Mouse (Mus musculus): Measurements from ENCODE around the gene Ghitm. TPM values are rescaled to one million over a fixed set of nuclear protein-coding genes. Genes with fewer than 3 reads are reported as not detected.

The Ghitm gene
- polyA plus RNA-seq, 1 experiment from 2014 or later = 387 TPM

- peaks cover 37% of the 10 kb centered on the region for H3K27me3 ChIP-seq
- H3K9ac ChIP-seq = no peak overlapping the region
- no peak for ATAC-seq (replicated peaks; ENCODE audit: insufficient number of reproducible peaks, insufficient read depth, low FRiP score, low read depth)
- 66% methylated on average over 5 of the region's 5 CpGs for WGBS
- no peak overlapping the region for H3K27ac ChIP-seq
- no peak overlapping the region for H3K4me3 ChIP-seq
- no peaks in the 10 kb centered on the region for H3K36me3 ChIP-seq
- no peaks in the 10 kb centered on the region for H3K9me3 ChIP-seq (replicated peaks)
- peaks cover 34% of the 10 kb centered on the region for H3K4me1 ChIP-seq (replicated peaks)
- H3K4me2 ChIP-seq = no peak overlapping the region
Observed at GRCm38 (mm10) chr14:37101531-37101930, 33.5 kb downstream of the Ghitm start.

GRCm38 (mm10) chr14:37097956-37098530 lies 37.0 kb downstream of the Ghitm start, which contains the start of gene Cdhr1:
Gene Cdhr1 (minus strand): TSS chr14:37098347.
- no peaks in the 10 kb centered on the region for H3K9me3 ChIP-seq (replicated peaks)
- no peak within 1 kb of the TSS for H3K9ac ChIP-seq
- H3K4me3 ChIP-seq = peak within 1 kb of the TSS; percentile 41
- no peak for ATAC-seq (replicated peaks; ENCODE audit: insufficient number of reproducible peaks, insufficient read depth, low FRiP score, low read depth)
- peak within 1 kb of the TSS; percentile 61 for H3K4me2 ChIP-seq
- 0% methylated on average over 30 of the region's 30 CpGs for WGBS
- no peak within 1 kb of the TSS for H3K27ac ChIP-seq
- H3K27me3 ChIP-seq = peaks cover 54% of the 10 kb centered on the region
- H3K36me3 ChIP-seq = no peaks in the 10 kb centered on the region
- peaks cover 12% of the 10 kb centered on the region for H3K4me1 ChIP-seq (replicated peaks)

GRCm38 (mm10) chr14:37095556-37095955 lies 39.5 kb downstream of the Ghitm start:
- Histone ChIP-seq H3K4me1 (replicated peaks) (peaks cover 12% of the 10 kb centered on the region), H3K27ac (no peak overlapping the region), H3K27me3 (peaks cover 49% of the 10 kb centered on the region), H3K9ac (no peak overlapping the region), H3K36me3 (no peaks in the 10 kb centered on the region), H3K4me2 (no peak overlapping the region), H3K9me3 (replicated peaks) (no peaks in the 10 kb centered on the region), H3K4me3 (no peak overlapping the region)
- 77% methylated on average over 4 of the region's 4 CpGs for WGBS
- ATAC-seq (replicated peaks; ENCODE audit: insufficient number of reproducible peaks, insufficient read depth, low FRiP score, low read depth) = no peak

DNA sequence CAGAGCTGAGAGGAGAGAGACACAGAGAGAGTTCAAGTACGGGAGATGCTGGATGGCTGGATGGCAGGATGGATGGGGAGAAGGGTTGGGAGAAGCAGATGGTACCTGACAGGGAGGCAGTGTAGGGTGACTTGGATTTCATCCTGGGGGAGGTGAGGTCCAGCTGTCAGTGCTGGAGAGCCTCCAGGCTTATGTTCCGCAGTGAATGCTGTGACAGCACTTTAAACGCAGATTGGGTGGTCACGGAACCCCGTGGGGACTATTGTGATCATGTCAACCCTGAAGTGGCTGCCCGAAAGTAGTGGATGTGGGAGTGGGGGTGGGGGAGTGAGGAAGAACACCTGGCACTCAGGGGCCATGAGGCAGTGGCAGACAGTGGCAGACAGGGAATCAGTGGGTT lies 40.6 kb downstream of the Ghitm start:
- no peaks in the 10 kb centered on the region for H3K36me3 ChIP-seq
- no peak overlapping the region for H3K4me2 ChIP-seq
- WGBS = 54% methylated on average over 6 of the region's 6 CpGs
- no peak for ATAC-seq (replicated peaks; ENCODE audit: insufficient number of reproducible peaks, insufficient read depth, low FRiP score, low read depth)
- H3K9ac ChIP-seq = no peak overlapping the region
- no peak overlapping the region for H3K4me3 ChIP-seq
- no peak overlapping the region for H3K27ac ChIP-seq
- H3K27me3 ChIP-seq = peaks cover 46% of the 10 kb centered on the region
- H3K4me1 ChIP-seq (replicated peaks) = peaks cover 12% of the 10 kb centered on the region
- H3K9me3 ChIP-seq (replicated peaks) = no peaks in the 10 kb centered on the region

GRCm38 (mm10) chr14:37083755-37084154 lies 51.3 kb downstream of the Ghitm start:
- 16% methylated on average over 4 of the region's 4 CpGs for whole genome bisulfite sequencing
- ATAC-seq (replicated peaks; ENCODE audit: insufficient number of reproducible peaks, insufficient read depth, low FRiP score, low read depth) = no peak
- no peaks in the 10 kb centered on the region for H3K9me3 ChIP-seq (replicated peaks)
- H3K4me1 ChIP-seq (replicated peaks) = no peaks in the 10 kb centered on the region
- no peak overlapping the region for H3K4me3 ChIP-seq
- H3K9ac ChIP-seq = no peak overlapping the region
- no peak overlapping the region for H3K27ac ChIP-seq
- no peaks in the 10 kb centered on the region for H3K27me3 ChIP-seq
- no peak overlapping the region for H3K4me2 ChIP-seq
- no peaks in the 10 kb centered on the region for H3K36me3 ChIP-seq

- Histone ChIP-seq H3K27ac (no peak overlapping the region), H3K4me3 (no peak overlapping the region), H3K36me3 (no peaks in the 10 kb centered on the region), H3K4me1 (replicated peaks) (no peaks in the 10 kb centered on the region), H3K27me3 (no peaks in the 10 kb centered on the region), H3K9ac (no peak overlapping the region), H3K4me2 (no peak overlapping the region), H3K9me3 (replicated peaks) (no peaks in the 10 kb centered on the region)
- no peak for ATAC-seq (replicated peaks; ENCODE audit: insufficient number of reproducible peaks, insufficient read depth, low FRiP score, low read depth)
- 76% methylated on average over 1 of the region's 1 CpGs for whole genome bisulfite sequencing
Observed at GRCm38 (mm10) chr14:37080724-37081123, 54.3 kb downstream of the Ghitm start.

Other genes starting within 250 kb of the Ghitm start
- gene Ccser2, start 166.5 kb downstream of the Ghitm start, polyA plus RNA-seq (2015; fragmentation: Nextera tagmentation; extraction: Ambion mirVana) = 54.2 and 59.8 TPM in 2 replicates
- gene Rgr, start 86.3 kb downstream of the Ghitm start, polyA plus RNA-seq (2015; fragmentation: Nextera tagmentation; extraction: Ambion mirVana) = not detected in 2 replicates
- gene Lrit1, start 80.4 kb downstream of the Ghitm start, polyA plus RNA-seq (2015; fragmentation: Nextera tagmentation; extraction: Ambion mirVana) = not detected in 2 replicates
- gene Lrit2, start 67.3 kb downstream of the Ghitm start, polyA plus RNA-seq (2015; fragmentation: Nextera tagmentation; extraction: Ambion mirVana) = not detected in 2 replicates
- 0.10 and 0.52 TPM in 2 replicates for gene Cdhr1, start 36.9 kb downstream of the Ghitm start, polyA plus RNA-seq (2015; fragmentation: Nextera tagmentation; extraction: Ambion mirVana)
- gene 2610528A11Rik, start 21.2 kb downstream of the Ghitm start, polyA plus RNA-seq (2015; fragmentation: Nextera tagmentation; extraction: Ambion mirVana) = 1.1 and 2.4 TPM in 2 replicates

All from heart, embryonic 15.5 days (tissue).